Mouse (Mus musculus) E14TG2a.4 (cell line): ENCODE results near the gene Urm1.
"Not testable (repeated sequence)": the region's sequence is repeated elsewhere in the genome, so short reads cannot be mapped to it uniquely, and the experiment has no call there.

ENCODE experiments used
- H3K27me3 ChIP-seq: 2 replicates; pipeline ENCODE4 v1.6.1; 2014; ENCODE audit warnings: low read length, control low read depth; ENCODE audit not compliant: insufficient read depth
- H3K36me3 ChIP-seq: 2 replicates; pipeline ENCODE4 v1.6.1; 2014; ENCODE audit warnings: low read length, control low read depth; ENCODE audit not compliant: insufficient read depth
- H3K4me1 ChIP-seq: replicated peaks from 2 replicates; pipeline ENCODE4 v1.6.1; 2014; ENCODE audit warnings: low read depth, low read length, control low read depth
- H3K4me3 ChIP-seq: replicated peaks from 2 replicates; pipeline ENCODE4 v1.5.1; 2014; ENCODE audit warnings: mild to moderate bottlenecking, low read length
- H3K9me3 ChIP-seq: 2 replicates; pipeline ENCODE4 v1.6.1; 2014; ENCODE audit warnings: low read length, control low read depth
- CTCF ChIP-seq: conservative IDR thresholded peaks from 2 replicates; pipeline ENCODE4 v1.5.1; 2014; ENCODE audit warnings: low read length
- NANOG ChIP-seq: IDR thresholded peaks from 2 replicates; pipeline ENCODE4 v1.6.1; 2014; ENCODE audit warnings: borderline replicate concordance, low read length, mixed read lengths
- POU5F1 ChIP-seq: IDR thresholded peaks from 2 replicates; pipeline ENCODE4 v1.6.1; 2014; ENCODE audit warnings: low read length, borderline replicate concordance

The Urm1 gene

GRCm38 (mm10) chr2:29869646-29870451 lies 50.0 kb downstream of the Urm1 start:
- peaks cover 21% of the 10 kb centered on the region for H3K4me1 ChIP-seq
- no peaks in the 10 kb centered on the region for H3K9me3 ChIP-seq
- peaks cover 23% of the 10 kb centered on the region for H3K36me3 ChIP-seq
- peaks cover 26% of the 10 kb centered on the region for H3K27me3 ChIP-seq
- peak overlapping the region; percentile 86 for H3K4me3 ChIP-seq
- TF ChIP-seq CTCF (no peak), NANOG (no peak), POU5F1 (no peak)

- TF ChIP-seq NANOG = no peak
- TF ChIP-seq POU5F1 = no peak
- TF ChIP-seq CTCF = no peak
- Histone ChIP-seq H3K36me3 (peaks cover 40% of the 10 kb centered on the region), H3K9me3 (no peaks in the 10 kb centered on the region), H3K4me1 (peaks cover 21% of the 10 kb centered on the region), H3K4me3 (no peak overlapping the region), H3K27me3 (peaks cover 21% of the 10 kb centered on the region)
These were observed 52.9 kb downstream of the Urm1 start for GRCm38 (mm10) chr2:29872581-29873295.

- Histone ChIP-seq H3K36me3 (peaks cover 46% of the 10 kb centered on the region), H3K27me3 (peaks cover 25% of the 10 kb centered on the region), H3K4me3 (no peak overlapping the region), H3K4me1 (peaks cover 21% of the 10 kb centered on the region), H3K9me3 (no peaks in the 10 kb centered on the region)
- TF ChIP-seq CTCF (no peak), POU5F1 (no peak), NANOG (no peak)
These were observed 53.9 kb downstream of the Urm1 start for GRCm38 (mm10) chr2:29873801-29874200.

DNA sequence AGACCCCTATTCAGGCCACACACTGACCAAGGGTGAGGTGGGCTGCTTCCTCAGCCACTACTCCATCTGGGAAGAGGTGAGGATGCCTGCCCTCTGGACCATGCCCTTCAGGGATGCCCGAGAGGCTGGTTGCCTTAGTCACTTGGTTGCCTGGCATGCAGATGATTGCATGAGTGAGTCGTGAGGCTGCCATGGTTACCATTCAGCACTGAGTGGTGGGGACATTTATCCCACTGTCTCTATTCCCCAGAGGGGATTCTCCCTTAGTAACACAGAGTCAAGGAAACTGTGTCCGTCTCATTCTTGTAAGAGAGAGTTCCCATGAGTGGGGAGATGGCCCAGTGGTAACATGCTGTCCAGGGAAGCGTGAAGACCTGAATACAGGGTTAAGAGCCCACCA lies 58.2 kb downstream of the Urm1 start:
- Histone ChIP-seq H3K4me1 (peaks cover 29% of the 10 kb centered on the region), H3K9me3 (0 out of 2 replicates have a peak, but pooled peaks cover 8% of the 10 kb centered on the region), H3K27me3 (peaks cover 22% of the 10 kb centered on the region), H3K4me3 (no peak overlapping the region), H3K36me3 (peaks cover 45% of the 10 kb centered on the region)
- TF ChIP-seq POU5F1 (no peak), CTCF (no peak), NANOG (no peak)

DNA sequence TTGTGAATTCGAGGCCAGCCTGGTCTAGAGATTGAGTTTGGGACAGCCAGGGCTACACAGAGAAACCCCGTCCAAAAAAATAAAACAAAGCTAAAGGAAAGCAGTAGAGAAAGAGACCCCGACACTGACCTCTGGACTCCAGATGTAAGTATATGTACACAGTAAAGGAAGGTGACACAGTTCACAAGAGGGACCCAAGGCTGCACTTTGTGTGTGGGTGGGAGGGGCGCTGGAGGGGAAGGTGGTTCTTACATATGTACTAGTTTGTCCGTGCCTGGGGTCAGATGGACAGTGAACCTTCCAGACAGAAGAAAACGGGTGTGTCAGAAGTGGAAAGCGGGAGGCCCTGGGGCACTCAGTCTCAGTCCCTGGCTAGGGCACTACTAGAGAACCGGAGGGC lies 59.3 kb downstream of the Urm1 start:
- Histone ChIP-seq H3K27me3 (peaks cover 22% of the 10 kb centered on the region), H3K9me3 (0 out of 2 replicates have a peak, but pooled peaks cover 8% of the 10 kb centered on the region), H3K36me3 (peaks cover 36% of the 10 kb centered on the region), H3K4me1 (peaks cover 33% of the 10 kb centered on the region), H3K4me3 (0 out of 2 replicates have a peak overlapping the region, but pooled peaks have one; percentile 10)
- no peak for TF ChIP-seq NANOG

DNA sequence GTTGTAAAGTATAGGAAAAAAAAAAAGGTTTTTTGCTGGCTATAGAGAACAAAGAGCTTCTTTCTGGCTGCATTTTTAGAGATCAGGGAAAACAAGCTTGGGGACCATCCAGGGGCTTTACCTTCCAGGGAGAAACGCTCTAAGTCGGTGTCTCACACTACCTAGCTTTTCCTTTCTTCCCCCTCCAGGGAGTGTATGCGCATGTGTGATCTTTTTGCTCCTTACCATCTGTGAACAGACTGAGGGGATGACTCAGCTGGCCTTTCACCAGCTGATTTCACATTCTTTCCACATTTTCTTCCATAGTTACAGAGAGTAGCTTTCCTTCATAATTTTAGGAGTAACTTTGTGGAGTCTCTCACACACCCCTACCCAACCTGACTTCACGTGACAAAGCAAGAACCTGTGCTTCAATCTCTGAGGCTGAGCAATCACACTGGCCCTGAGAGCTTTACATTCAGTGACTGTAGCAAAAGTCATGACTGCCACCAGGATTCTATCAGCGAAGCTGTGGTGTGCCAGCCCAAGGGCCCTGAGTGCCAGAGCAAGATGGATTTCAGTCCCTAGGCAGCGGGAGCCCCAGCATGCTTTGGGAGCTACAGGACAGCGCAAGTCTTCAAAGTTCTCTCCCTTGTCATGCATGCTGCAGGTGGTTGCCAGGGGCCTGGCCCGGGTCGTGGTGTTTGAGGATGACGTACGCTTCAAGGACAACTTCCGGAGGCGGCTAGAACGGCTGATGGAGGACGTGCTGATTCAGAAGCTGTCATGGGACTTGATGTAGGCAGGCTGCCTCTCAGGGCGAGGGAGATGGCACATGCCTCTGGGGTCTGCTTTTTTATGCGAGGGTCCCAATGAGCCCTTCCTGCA lies 60.3 kb downstream of the Urm1 start:
- 0 out of 2 replicates have a peak, but pooled peaks cover 8% of the 10 kb centered on the region for H3K9me3 ChIP-seq
- peaks cover 31% of the 10 kb centered on the region for H3K36me3 ChIP-seq
- peaks cover 19% of the 10 kb centered on the region for H3K27me3 ChIP-seq
- peaks cover 33% of the 10 kb centered on the region for H3K4me1 ChIP-seq
- TF ChIP-seq POU5F1 (no peak), CTCF (no peak), NANOG (no peak)
- peak overlapping the region; percentile 23; the same call in 1 of the 2 replicates for H3K4me3 ChIP-seq

DNA sequence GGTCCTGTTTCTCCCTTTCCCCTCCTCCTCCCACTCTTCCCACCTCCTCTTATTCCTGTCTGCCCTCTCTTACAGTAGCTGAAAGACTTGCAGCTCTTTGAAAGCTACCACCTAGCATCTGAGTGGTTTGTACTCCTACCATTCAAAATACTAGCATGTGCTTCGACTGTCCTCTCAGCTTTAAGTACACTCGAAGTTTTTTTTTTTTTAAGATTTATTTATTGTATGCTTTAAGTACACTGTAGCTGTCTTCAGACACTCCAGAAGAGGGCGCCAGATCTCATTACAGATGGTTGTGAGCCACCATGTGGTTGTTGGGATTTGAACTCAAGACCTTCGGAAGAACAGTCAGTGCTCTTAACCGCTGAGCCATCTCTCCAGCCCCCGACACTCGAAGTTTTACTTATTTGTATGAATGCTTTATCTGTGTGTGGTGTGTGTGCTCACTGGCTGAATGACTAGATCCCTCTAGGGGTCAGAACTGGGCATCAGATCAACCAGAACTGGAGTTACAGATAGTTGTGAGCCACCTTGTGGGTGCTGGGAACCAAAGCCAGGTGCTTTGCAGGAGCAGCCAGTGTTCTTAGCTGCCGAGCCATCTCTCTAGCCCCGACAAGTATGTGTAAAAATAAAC lies 66.9 kb downstream of the Urm1 start:
- not testable (repeated sequence) for H3K9me3 ChIP-seq, H3K4me3 ChIP-seq, H3K36me3 ChIP-seq
- H3K4me1 ChIP-seq = peaks cover 27% of the 10 kb centered on the region
- H3K27me3 ChIP-seq = 0 out of 2 replicates have a peak, but pooled peaks cover 11% of the 10 kb centered on the region
- TF ChIP-seq CTCF = peak; percentile 15

GRCm38 (mm10) chr2:29889066-29889944 lies 69.4 kb downstream of the Urm1 start, which contains the start of gene Odf2:
Gene Odf2 (plus strand): TSS chr2:29889221.
- Histone ChIP-seq H3K27me3 (0 out of 2 replicates have a peak, but pooled peaks cover 11% of the 10 kb centered on the region), H3K36me3 (peaks cover 34% of the 10 kb centered on the region), H3K4me1 (peaks cover 40% of the 10 kb centered on the region), H3K9me3 (no peaks in the 10 kb centered on the region), H3K4me3 (peak within 1 kb of the TSS; percentile 100)
- TF ChIP-seq NANOG = no peak
- no peak for TF ChIP-seq CTCF
- no peak for TF ChIP-seq POU5F1
